In the genomic region with DNA sequence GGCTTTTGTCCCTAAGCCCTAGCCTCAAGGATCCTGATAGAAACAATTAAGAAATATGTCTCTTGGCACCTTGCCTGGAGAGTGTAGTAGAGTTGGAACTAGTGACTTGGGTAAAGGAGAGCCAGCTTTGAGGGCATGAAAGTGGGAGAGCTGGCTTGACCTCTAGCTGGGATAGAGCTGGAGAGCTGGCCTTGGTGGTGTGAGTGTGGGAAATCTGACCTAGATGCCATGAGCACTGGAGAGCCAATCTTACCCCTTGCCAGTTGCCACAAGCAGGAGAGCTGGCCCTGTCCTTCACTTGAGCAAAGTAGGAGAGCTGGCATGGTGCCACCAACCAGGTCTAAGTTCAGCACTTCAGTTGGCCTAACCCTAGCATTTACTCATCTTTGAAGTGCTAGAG, we compare ENCODE assay signal across 10 mouse cellular contexts.
A peak's percentile ranks its signal among the peaks of the same experiment; 100 is the strongest.
DNase-seq lines count a peak whose midpoint lies in the region.
"Had no signal": no experiment of that assay in that cellular context is flagged by ENCODE, and none has a peak within 500 bp of the region (broad histone marks: within the 10 kb centered on the region; RNA-seq: fewer than 3 reads in every experiment).

No protein-coding gene starts in this region.

- intact Hi-C loops in gastrocnemius, postnatal 14 days (cut with DNase I; ENCODE audit: low total_unique reads), result no loop called here
- intact Hi-C loops in gastrocnemius, postnatal 36 days (cut with DNase I), result no loop called here

- peak; percentile 11 for DNase-seq in gastrocnemius, postnatal 14 days
- no peak for DNase-seq in gastrocnemius, postnatal 36 days
- peak; percentile 17 for DNase-seq in urinary bladder, adult 2 months (ENCODE audit: low spot score)
- no peak for DNase-seq in urinary bladder, adult 18-20 months (ENCODE audit: low spot score in 2 of 2)
- DNase-seq in kidney, adult 9 months, result peak; percentile 13
- no peak for DNase-seq in right cerebral cortex, adult 18-20 months
- no peak for DNase-seq in thymus, postnatal 10 days (ENCODE audit: low spot score in 2 of 2)
- DNase-seq in layer of hippocampus, postnatal 25 days (ENCODE audit: extremely low spot score in 1 of 2, low spot score in 1 of 2), result no peak
- DNase-seq: cerebellum, adult 11 months; spleen, adult 18-20 months had no signal

Comparison
In these comparisons a context has a peak if more than half of its experiments do, and no peak if none do; other contexts are left out.
1. DNase-seq: peak in gastrocnemius, postnatal 14 days (single experiment), urinary bladder, adult 2 months (single experiment) and kidney, adult 9 months (single experiment); none in gastrocnemius, postnatal 36 days (0 of 2), urinary bladder, adult 18-20 months (0 of 2), right cerebral cortex, adult 18-20 months (single experiment), thymus, postnatal 10 days (0 of 2) and layer of hippocampus, postnatal 25 days (0 of 2).